In genomic region chr16:78473456-78473855, GRCm38 (mm10) we compare ENCODE assay signal across 9 mouse cellular contexts.
DNase-seq lines count a peak whose midpoint lies in the region; ATAC-seq and TF ChIP-seq lines count a peak whose summit lies in the region.
"Had no signal": no experiment of that assay in that cellular context is flagged by ENCODE, and none has a peak within 500 bp of the region (broad histone marks: within the 10 kb centered on the region; RNA-seq: fewer than 3 reads in every experiment).

No protein-coding gene starts in this region.

- no peak overlapping the region for H3K4me2 ChIP-seq in embryonic facial prominence, embryonic 14.5 days (ENCODE audit: low read depth, low read length)
- H3K4me2 ChIP-seq in liver, embryonic 14.5 days (ENCODE audit: low read depth), result no peak overlapping the region
- no peak overlapping the region for H3K4me2 ChIP-seq in stomach, embryonic 16.5 days (ENCODE audit: low read depth, low read length)
- H3K4me2 ChIP-seq: heart, embryonic 15.5 days had no signal

- peak; percentile 78 for ATAC-seq in embryonic facial prominence, embryonic 14.5 days (ENCODE audit: low read depth)
- ATAC-seq in liver, embryonic 14.5 days (ENCODE audit: insufficient read depth), result peak; percentile 90
- ATAC-seq in stomach, embryonic 16.5 days (ENCODE audit: insufficient read depth, low FRiP score), result peak; percentile 73; the same call in 1 of the 2 replicates

- no peaks in the 10 kb centered on the region for H3K36me3 ChIP-seq in embryonic facial prominence, embryonic 14.5 days (ENCODE audit: control insufficient read depth, insufficient read depth, low read length)
- H3K36me3 ChIP-seq in liver, embryonic 14.5 days (replicated peaks; ENCODE audit: control insufficient read depth, insufficient read depth, low read depth), result no peaks in the 10 kb centered on the region
- no peaks in the 10 kb centered on the region for H3K36me3 ChIP-seq in stomach, embryonic 16.5 days (ENCODE audit: control insufficient read depth, insufficient read depth, low read length)
- H3K36me3 ChIP-seq: heart, embryonic 15.5 days had no signal

- no peak overlapping the region for H3K4me3 ChIP-seq in embryonic facial prominence, embryonic 14.5 days (ENCODE audit: low read depth, low read length)
- no peak overlapping the region for H3K4me3 ChIP-seq in liver, embryonic 14.5 days (ENCODE audit: insufficient read depth in 1 of 2, low read depth in 2 of 2, low read length in 2 of 2)
- no peak overlapping the region for H3K4me3 ChIP-seq in stomach, embryonic 16.5 days (replicated peaks; ENCODE audit: low read length)
- H3K4me3 ChIP-seq: heart, embryonic 15.5 days had no signal

- no peaks in the 10 kb centered on the region for H3K4me1 ChIP-seq in embryonic facial prominence, embryonic 14.5 days (ENCODE audit: control insufficient read depth, insufficient read depth, low read length)
- peaks cover 0 to 5% of the 10 kb centered on the region in 2 experiments; a peak in 1 of 4 replicates for H3K4me1 ChIP-seq in liver, embryonic 14.5 days (replicated peaks; ENCODE audit: control insufficient read depth in 2 of 2, insufficient read depth in 2 of 2, low read length in 1 of 2)
- H3K4me1 ChIP-seq in stomach, embryonic 16.5 days (ENCODE audit: control insufficient read depth, insufficient read depth, low read length), result no peaks in the 10 kb centered on the region
- H3K4me1 ChIP-seq: heart, embryonic 15.5 days had no signal

- H3K27ac ChIP-seq in embryonic facial prominence, embryonic 14.5 days (replicated peaks; ENCODE audit: low read depth, low read length), result no peak overlapping the region
- H3K27ac ChIP-seq in liver, embryonic 14.5 days, result no peak overlapping the region
- H3K27ac ChIP-seq in stomach, embryonic 16.5 days (ENCODE audit: low read length), result peak overlapping the region; percentile 18; the same call in 1 of the 2 replicates
- H3K27ac ChIP-seq: heart, embryonic 15.5 days had no signal

- H3K27me3 ChIP-seq in embryonic facial prominence, embryonic 14.5 days (replicated peaks; ENCODE audit: control insufficient read depth, insufficient read depth, low read length), result no peaks in the 10 kb centered on the region
- no peaks in the 10 kb centered on the region for H3K27me3 ChIP-seq in liver, embryonic 14.5 days (ENCODE audit: control insufficient read depth, insufficient read depth, low read length)
- H3K27me3 ChIP-seq in stomach, embryonic 16.5 days (ENCODE audit: control insufficient read depth, insufficient read depth, low read length), result no peaks in the 10 kb centered on the region
- H3K27me3 ChIP-seq: heart, embryonic 15.5 days had no signal

- no peak overlapping the region for H3K9ac ChIP-seq in embryonic facial prominence, embryonic 14.5 days (ENCODE audit: low read depth, low read length)
- H3K9ac ChIP-seq in liver, embryonic 14.5 days (replicated peaks), result no peak overlapping the region
- no peak overlapping the region for H3K9ac ChIP-seq in stomach, embryonic 16.5 days (ENCODE audit: low read length)
- H3K9ac ChIP-seq: heart, embryonic 15.5 days had no signal

- 52% methylated on average over 7 of the region's 7 CpGs for WGBS in embryonic facial prominence, embryonic 14.5 days
- WGBS in liver, embryonic 14.5 days (ENCODE audit: insufficient replicate concordance), result 23% methylated on average over 7 of the region's 7 CpGs
- WGBS in stomach, embryonic 16.5 days, result 67% methylated on average over 7 of the region's 7 CpGs

- DNase-seq in kidney, adult 18-20 months, result peak; percentile 20
- DNase-seq in kidney, postnatal 10 days, result no peak
- peak; percentile 67 for DNase-seq in embryonic facial prominence, embryonic 14.5 days (ENCODE audit: low spot score)
- DNase-seq in liver, embryonic 14.5 days (ENCODE audit: low read depth in 3 of 3, low spot score in 3 of 3), result peak; percentile 26 to 33 (median 31)
- no peak for DNase-seq in thymus, adult 18-20 months
- no peak for DNase-seq in heart, postnatal 4 days
- DNase-seq in thymus, postnatal 14 days, result no peak

- TF ChIP-seq EP300 in liver, embryonic 14.5 days (IDR thresholded peaks at IDR 0.05; ENCODE audit: low read depth), result no peak

- no peaks in the 10 kb centered on the region for H3K9me3 ChIP-seq in embryonic facial prominence, embryonic 14.5 days (ENCODE audit: control insufficient read depth, low read length)
- H3K9me3 ChIP-seq in liver, embryonic 14.5 days (ENCODE audit: control insufficient read depth, low read length), result no peaks in the 10 kb centered on the region
- H3K9me3 ChIP-seq in stomach, embryonic 16.5 days (replicated peaks; ENCODE audit: control insufficient read depth, low read length), result no peaks in the 10 kb centered on the region
- H3K9me3 ChIP-seq: heart, embryonic 15.5 days had no signal

- TF ChIP-seq CTCF in liver, embryonic 14.5 days (IDR thresholded peaks at IDR 0.05; ENCODE audit: low read depth), result no peak

Comparison
In these comparisons a context has a peak if more than half of its experiments do, and no peak if none do; other contexts are left out.
1. DNase-seq: peak in kidney, adult 18-20 months (single experiment), embryonic facial prominence, embryonic 14.5 days (single experiment) and liver, embryonic 14.5 days (3 of 3); none in kidney, postnatal 10 days (single experiment), thymus, adult 18-20 months (0 of 2), heart, postnatal 4 days (single experiment) and thymus, postnatal 14 days (single experiment).
2. Peak in every context shown above with its lines, with median percentiles within 50 percentile points of each other: ATAC-seq.